Mouse (Mus musculus): ENCODE results near the gene Ndufs2.
A peak's percentile ranks its signal among the peaks of the same experiment; 100 is the strongest.
"Not testable (repeated sequence)": the region's sequence is repeated elsewhere in the genome, so short reads cannot be mapped to it uniquely, and the experiment has no call there.

The Ndufs2 gene

DNA sequence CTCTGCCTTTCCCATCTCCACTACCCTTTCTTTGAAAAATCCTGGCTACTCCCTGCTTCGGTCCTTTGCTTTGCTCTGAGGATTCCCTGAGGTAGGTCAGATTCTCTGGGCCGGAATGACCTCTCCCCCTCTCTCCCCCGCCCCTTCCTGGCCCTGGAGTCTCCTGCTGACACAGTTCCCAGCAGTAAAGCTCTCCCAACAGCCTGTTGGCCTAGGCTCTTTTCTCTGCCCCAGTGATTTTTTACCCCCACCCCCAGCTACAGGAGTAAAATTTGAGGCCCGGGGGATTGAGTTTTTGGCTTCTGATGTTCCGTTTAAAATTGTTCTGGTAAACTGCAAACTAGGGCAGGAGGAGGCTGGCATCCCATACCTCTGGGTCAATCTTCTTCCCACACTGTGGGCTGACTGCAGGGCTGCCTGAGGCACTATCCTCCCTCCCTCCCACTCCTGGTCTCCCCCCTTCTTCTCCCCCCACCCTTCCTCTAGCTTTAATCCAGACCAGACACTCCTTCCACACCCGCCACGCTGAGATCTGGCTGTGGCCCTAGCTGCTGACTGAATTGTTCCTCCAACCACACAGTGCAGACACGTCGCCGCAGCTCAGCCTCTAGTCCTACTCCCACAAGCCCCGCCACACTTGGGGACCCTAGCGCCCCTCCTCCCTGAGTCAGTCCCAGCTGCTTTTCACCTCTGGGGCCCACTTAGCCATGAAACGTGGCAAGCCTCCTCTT is 571 bp upstream of the Ndufs2 start:
- peak; percentile 81 for DNase-seq

DNA sequence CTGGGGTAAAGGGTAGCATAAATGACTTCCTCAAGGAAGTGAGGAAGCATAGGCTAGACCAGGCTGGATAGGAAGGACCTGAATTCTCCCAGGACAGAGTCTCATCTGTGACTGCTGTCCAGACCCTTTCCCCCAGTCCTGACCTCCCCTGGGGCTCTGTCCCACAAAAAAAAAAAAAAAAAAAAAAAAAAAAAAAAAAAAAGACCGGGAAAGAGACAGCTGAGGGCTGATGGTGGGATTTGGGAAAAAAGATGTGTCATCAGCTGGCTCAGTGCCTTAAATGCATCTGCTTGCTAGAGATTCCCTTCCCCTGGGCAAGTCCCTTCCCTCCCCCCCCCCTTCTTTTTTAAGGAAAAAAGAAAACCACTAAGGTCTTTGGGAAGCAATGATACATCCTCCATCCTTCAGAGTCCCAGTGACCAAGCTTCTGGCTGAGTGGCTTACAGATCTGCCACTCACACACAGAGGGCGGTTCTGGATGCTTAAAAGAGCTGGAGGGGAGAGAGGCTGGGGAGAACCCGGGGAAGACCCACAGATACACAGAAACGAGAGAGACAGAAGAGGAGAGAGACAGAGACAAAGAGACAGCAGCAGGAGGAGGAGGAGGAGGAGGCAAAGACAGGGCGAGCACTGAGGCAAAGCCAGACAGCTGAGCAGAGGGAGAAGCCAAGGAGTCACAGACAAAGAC is 1.1 kb downstream of the Ndufs2 start, which contains the start of gene Adamts4:
Gene Adamts4 (plus strand): TSS at position 509 of the 688 bp plus-strand sequence.
- DNase-seq, result peak; percentile 86

DNA sequence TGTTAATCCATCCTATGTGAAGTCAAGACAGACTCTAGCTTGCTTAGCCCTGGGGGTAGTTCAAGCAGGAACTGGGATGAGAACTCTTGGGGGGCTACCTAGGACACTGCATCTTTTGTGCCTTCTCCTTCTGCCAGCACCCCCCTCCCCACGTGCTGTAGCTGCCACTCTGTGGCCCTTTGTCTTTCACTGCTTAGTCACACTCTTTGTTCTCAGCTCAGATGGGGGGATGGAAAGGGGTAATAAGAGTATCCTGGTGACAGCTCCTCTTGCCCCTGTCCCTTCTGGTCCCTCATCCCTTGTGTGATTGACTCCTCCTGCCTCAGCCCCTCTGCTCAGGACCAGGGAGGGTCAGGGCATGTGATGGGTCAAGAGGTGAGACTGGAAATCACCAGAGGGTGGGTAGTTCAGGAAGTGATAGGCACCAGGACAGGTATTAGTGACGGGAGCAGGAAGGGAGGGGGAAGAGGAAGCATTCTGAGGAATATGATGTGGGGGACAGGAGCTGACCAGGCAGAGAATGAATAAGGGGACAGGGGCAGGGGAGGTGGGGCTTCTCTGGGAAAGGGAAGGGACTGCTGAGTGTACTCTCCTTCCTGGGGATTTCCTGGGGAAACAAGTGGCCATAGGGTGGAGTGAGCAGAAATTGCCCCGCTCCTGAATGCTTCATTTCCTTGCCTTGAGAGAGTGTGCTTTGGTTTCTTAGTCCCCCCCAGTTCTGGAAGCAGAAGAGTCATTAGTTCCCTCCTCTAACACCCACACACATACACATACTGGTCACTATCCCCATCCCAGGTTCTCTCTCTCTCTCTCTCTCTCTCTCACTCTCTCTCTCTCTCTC is 2.6 kb downstream of the Ndufs2 start:
- DNase-seq, result peak; percentile 69

DNA sequence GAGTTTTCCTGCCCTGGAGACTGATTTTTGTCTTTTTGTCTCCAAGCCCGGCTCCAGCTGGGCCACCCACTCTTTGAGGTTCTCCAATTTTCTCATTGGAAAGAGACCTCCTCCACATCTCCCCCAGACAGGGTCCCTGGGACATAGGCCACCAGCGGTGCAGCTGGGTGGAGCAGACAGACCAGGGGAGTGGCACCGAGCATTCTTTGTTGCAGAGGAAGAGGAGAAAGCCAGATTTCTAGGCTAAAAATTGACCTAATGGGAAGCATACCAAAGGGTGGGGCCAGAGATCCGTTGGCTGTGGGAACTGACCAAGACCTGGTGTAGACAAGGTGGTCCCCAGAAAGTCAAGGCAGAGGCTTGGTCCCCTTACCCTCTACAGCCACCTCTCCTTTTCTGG is 3.3 kb downstream of the Ndufs2 start:
- no peak for DNase-seq

DNA sequence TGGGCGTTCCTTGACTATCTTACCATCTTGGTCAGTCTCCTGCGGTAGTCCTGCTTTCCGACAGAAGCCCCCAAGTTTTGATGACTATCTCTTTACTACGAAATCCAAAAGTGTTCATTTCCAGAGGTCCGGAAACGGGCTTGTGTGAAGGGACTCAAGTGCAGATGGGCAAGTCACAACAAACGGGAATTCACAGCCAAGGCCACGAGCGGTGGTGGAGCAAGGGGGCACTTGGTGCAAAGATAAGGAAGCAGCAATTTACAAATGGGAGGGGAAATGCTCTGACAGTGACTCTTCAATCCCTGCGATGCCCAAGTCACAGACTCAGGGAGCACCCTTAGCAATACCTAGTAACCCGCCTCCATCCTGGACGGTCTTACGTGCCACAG is 3.7 kb downstream of the Ndufs2 start:
- DNase-seq, result no peak

DNA sequence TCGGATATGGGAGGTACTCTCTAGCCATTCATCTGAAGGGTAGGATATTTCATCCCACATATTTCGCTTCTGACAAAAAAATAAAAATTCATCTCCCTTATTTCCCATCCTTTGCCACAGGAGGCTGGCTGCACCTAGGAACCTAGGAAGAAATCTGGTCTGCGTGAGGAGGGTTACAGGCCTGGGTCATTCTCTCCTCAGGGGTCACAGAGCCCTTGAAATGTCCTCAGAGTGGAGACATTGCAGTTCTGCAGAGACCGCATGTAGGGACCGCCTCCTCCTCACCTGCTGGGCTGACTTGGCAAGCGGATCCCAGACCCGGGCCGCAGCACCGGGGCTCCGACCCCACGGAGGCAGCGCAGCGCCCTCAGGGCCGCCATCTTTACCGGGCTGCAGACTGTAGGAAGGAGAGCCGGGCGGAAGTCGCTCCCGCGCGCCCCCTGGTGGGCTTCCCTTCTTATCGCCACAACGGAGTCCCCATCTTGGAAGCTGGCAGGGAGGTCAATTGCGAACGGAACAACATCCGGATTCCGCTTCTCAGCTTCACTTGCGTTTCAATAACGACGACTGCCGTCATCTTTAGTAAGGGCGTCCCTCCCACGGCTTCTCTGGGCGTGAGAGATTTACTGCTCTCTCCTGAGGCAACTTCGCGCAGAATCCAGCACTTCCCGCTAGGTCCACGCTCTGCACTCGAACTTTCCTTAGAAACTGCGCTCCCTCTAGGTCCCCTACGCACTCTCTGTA is 4.3 kb downstream of the Ndufs2 start:
- DNase-seq, result peak; percentile 99

DNA sequence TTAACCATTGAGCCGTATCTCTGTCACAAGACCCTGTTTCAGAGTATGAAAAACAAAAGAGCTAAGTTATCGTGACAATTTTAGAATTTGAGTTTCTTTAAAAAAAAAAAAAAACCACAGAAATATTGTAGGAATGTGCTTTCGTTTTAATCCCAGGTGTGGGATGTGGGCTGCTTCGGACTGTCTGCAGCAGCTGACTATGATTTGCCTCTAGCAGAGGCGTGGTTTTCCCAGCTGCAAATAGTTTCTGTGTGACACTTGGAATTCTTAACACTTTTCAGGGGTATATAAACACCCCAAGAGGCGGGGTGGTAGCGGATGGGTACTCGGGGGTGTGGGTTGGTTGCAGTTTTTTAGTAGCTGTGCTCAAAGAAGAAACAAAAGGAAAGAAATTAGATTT is 5.8 kb downstream of the Ndufs2 start:
- DNase-seq, result no peak

DNA sequence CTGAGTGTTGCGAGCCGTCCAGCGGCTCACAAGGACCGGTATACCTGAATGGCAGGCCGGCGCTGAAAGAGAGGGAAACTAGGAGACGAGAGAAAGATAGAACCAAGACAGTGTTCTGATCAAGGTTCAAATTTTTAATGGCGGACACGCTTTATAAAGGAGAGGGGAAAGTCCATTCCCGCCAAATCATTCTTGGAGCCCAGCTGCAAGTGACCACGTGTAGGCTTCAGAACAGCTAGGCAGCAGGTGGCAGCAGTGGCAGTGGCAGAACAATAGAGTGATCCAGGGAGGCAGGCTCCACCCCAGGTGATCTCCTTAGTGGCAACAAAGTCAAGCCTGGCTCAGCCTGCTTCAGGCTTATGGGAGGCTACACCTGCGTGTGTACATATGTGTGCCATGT is 9.2 kb downstream of the Ndufs2 start:
- not testable (repeated sequence) for DNase-seq

DNA sequence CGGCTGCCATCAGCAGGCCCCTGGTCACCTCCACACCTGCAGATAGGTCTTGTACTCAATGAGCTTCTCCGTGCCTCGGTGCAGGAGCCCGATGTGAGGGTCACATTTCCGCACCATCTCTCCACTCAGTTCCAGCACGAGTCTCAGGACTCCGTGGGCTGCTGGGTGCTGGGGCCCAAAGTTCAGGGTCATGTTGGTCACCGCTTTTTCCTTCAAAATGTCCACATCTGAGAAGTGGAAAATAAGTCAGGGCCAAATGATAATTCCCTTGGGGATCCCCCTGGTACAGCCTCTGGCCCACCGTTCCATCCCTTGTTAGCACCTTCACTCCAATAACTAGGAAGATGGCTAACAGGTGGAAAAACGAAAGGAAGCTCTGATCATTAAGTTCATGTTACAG is 10.3 kb downstream of the Ndufs2 start:
- DNase-seq, result no peak

DNA sequence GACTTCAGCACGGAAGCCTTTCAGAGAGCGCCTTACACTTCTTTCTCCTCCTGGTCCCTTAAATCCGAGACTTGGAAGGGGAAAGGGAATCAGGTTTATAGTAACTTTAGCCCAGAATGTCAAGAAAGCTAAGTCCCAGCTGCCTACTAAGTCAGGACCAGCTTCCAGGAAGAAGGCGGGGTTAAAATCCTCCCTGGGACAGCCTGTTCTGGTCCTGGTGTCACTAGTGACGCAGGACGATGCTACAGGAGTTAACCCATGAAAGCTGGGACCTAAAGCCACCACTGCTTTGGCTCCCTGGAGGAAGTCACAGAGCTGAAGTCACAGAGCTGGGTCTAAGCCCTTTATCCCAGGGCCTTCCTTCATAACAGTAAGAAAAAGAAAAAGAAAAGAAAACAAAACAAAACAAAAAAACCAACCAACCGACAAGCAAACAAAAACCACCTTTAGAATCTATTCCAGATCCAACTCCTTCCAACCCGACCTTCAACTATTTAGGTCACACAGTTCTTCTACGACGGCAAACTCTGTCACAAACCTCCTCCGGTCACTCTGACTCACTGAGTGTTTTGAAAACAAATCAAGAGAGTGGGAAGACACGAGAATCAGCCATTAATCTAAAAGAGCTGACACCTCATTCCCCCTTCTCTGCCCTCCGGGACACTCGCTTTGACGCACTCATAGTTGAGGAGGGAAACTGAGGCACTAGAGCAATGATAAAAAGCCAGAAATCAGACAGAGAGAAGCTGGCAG is 11.0 kb downstream of the Ndufs2 start:
- DNase-seq, result no peak

DNA sequence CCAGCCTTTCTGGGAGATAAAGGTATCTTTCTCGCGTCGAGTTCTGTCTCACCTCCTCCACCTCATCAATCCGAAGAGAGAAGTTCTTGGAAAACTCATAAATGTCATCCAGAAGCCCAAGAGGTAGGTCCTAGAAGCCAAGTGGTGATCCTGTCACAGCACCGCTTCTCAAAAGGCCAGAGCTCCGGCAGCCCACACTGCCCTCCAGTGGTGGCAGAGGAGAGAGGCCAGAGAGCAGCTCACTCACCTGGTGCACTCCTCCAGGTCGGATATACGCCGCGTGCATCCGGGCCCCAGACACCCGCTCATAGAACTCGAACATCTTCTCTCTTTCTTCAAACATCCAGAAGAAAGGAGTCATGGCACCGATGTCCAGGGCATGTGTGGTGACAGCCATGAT is 12.7 kb downstream of the Ndufs2 start:
- peak; percentile 65 for DNase-seq

DNA sequence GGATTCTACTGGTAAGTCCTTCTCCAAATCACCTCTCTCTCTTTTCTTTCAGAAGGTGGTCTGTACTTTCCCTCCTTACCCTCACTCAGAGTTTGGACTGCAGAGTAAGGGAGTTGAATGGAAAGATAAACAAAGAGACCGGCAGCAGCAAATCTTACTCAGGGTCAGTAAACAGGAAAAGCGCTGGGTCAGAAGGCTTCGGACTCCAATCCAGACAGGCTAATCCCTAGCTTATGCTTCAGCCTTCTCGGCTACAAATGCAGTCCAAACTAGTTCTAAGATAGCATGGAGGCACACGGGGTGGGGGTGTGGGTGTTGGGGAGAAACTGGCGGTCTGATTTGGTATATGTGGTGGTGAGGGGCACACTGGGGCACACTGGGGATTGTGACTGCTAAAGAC is 13.8 kb downstream of the Ndufs2 start:
- no peak for DNase-seq

DNA sequence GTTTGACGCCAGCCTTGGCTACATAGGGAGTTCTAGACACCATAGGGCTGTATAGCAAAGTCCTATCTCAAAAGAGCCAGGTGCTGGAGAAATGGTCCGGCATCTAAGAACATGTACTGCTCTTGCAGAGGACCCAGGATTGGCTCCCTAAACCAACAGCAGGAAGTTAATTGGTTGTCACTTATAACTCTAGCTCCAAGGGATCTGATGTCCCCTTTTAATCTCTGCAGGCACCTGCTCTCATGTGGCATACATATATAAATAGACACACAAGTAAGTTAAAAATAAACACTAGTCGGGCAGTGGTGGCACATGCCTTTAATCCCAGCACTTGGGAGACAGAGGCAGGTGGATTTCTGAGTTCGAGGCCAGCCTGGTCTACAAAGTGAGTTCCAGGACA is 15.4 kb downstream of the Ndufs2 start:
- DNase-seq, result no peak

DNA sequence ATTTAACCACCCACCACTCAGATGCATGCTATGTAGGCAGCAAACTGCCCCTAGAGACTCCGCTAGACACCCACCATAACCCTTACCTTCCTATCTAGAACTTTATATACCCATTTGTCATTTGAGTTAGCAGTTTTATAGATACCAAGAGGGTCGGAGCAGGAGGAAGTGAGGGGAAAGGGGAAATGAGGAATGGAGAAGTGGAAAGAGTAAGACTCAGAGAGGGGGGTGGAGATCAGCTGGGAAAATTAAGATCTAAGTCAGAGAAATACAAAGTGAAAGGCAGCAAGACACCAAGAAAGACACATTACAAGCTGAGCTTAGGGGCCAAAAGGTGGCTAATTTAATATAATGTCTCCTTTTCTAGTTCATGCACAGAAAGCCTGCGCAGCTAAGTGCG is 16.6 kb downstream of the Ndufs2 start:
- no peak for DNase-seq

DNA sequence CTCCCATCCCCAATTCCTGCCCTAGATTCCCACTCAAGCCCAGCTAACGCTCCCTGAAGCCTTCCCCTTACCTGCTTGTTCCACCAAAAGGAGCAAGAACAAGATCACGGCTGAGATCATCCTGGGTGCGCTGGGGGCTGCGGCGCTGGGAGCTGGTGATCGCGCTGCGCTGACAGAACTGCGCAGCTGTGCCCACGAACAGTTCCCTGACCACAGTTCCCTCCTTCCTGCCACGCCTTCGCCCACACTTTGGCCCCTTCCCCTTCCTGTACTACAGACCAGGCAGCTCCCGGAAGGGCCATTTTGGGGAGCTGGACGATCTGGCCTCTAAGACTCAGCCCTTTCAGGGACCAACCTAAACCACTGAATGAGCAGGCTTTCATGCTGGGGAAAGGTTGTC is 17.1 kb downstream of the Ndufs2 start, which contains the start of gene Fcer1g:
Gene Fcer1g (minus strand): TSS at position 240 of the 400 bp plus-strand sequence.
- DNase-seq, result no peak

DNA sequence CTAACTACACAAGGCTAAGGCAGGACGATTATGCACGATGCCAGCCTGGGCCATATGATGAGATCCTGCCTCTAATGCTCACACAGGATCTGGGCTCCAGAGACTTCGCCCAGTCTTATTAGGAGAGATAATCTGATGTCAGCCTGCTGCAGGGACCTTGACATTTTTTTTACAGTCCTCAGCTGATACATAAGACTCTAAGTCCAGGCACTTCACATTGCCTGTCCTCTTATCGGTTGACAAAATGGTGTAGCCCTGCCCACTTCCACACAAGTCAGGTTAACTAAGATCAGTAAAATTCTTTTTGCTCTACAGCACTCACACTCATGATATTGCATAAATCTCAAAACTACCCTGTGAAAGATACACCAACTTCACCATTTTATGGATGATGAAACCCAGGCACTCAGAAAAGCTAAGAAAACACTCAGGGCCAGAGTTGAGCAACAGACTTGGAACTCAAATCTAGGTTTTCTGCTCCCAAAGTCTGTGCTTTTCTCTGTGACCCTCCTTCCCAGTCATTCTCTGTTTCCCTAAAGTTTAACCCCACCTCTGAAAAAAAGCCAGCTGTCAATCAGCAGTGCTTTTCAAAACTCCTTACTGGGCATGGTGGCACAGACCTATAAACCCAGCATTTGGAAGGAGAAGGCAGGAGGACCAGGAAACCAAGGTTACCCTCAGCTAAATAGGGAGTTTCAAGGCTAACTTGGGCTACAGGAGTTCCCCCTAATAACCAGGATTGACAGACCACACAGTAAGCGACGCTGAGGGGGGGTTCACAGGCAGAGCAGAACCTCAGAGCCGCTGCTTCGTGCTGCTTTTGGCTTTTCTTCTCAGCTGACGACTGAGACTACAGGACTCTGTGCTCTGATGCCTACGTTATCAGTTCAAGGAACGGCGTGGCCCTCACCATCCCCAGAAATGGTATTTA is 18.1 kb downstream of the Ndufs2 start:
- peak; percentile 18 for DNase-seq

DNA sequence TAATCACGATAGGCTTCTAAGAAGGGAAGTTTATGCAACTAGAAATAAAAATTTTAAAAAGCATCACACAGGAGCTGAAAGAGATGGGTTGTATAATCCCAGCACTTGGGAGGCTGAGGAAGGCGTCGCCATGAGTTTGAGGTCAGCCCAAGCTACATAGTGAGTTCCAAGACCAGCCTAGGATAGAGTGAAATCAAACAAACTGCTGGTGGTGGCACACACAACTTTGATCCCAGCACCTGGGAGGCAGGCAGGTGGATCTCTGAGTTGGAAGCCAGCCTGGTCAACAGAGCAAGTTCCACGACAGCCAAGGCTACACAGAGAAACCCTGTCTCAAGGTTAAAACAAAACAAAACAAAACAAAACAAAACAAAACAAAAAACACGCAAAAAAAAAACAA is 18.8 kb downstream of the Ndufs2 start:
- no peak for DNase-seq

DNA sequence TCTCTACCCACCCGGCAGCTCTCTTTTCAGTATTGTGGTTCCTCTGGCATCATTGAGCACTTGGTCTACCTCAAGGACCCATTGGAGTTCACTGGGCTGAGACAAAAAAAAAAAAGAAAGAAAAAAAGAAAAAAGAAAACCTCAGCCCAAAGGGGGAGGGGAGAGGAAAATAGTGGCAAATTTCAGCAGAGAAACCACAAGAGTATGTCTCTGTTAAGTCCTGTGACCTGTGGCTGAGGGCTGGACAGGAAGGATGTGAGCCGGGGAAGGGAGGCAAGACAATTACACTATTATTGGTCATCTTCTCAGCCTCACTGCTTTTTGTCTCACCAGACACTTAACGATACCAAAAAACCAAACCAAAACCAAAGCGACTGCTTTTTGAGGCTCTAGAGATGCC is 19.3 kb downstream of the Ndufs2 start:
- no peak for DNase-seq

DNA sequence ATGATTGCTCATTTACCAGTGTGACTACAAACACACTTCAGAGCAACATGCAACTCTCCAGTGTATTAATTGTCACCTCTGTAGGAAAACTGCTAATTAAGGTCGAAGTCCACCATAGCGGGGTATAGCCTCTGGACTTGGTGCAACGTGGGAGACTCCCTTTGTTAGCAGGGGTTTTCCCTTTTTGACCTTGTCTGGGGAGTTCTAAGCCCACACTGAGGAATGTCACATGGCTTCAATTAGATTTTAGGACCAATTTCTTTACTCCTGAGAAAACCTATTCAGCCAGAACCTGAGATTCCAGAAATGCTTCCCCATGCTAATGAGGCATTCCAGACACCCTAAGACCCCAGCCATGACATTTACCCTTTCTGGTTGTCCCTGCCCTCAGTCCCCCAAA is 21.0 kb downstream of the Ndufs2 start:
- peak; percentile 9 for DNase-seq

DNA sequence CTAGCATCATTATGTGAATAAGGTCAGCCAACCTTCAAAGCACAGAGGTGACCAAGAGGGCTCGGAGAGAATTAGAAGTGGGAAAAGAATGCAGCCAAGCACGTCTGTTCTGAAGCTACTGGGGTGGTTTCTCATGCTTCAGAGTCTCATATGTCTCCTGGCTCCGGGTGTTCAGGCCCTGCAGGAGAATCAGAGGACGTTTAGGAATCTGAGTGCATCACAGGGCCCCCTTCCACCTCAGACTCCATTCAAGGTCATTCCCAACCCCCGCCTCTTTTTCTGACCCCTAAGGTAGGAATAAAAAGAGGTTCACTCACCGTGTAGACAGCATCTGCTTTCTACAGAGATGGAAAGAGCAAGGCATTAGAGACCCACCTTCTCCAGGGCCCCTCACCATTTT is 21.4 kb downstream of the Ndufs2 start:
- no peak for DNase-seq

DNA sequence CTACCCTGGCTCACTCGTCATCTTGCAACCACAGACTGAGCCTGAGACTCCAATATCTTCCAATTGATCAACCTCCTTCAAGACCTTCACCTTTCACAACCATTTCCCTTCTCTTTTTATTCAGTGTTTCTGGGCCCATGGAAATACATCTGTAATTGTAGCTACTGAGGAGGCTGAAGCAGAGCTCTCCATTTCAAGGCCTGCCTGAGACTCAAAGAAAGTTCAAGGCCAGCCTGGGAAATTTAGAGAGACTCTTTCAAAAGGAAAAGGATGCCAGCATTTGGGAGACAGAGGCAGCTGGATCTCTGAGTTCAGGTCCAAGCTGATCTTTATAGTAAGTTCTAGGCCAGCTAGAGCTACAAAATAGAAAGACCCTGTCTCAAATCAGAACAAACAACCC is 23.3 kb downstream of the Ndufs2 start:
- DNase-seq, result no peak

Measured in retina, postnatal 1 day (tissue).